Mouse (Mus musculus): ENCODE data around the gene Gm12216.

The Gm12216 gene

GRCm38 (mm10) chr11:53796409-53797151 lies 62.5 kb downstream of the Gm12216 start:
- no peak for DNase-seq (ENCODE audit: low spot score in 2 of 2)

GRCm38 (mm10) chr11:53795813-53796212 lies 63.2 kb downstream of the Gm12216 start:
- DNase-seq (ENCODE audit: low spot score in 2 of 2), result no peak

GRCm38 (mm10) chr11:53794671-53795557 lies 64.1 kb downstream of the Gm12216 start:
- DNase-seq (ENCODE audit: low spot score in 2 of 2), result peak; percentile 69 to 71

GRCm38 (mm10) chr11:53794015-53794414 lies 65.0 kb downstream of the Gm12216 start:
- DNase-seq (ENCODE audit: low spot score in 2 of 2), result peak in 1 of 2 experiments; percentile 35

- no peak for DNase-seq (ENCODE audit: low spot score in 2 of 2)
Observed at GRCm38 (mm10) chr11:53792986-53793385, 66.1 kb downstream of the Gm12216 start.

GRCm38 (mm10) chr11:53789277-53789676 lies 69.8 kb downstream of the Gm12216 start:
- no peak for DNase-seq (ENCODE audit: low spot score in 2 of 2)

- DNase-seq (ENCODE audit: low spot score in 2 of 2), result no peak
Observed at GRCm38 (mm10) chr11:53788196-53788595, 70.9 kb downstream of the Gm12216 start.

- no peak for DNase-seq (ENCODE audit: low spot score in 2 of 2)
Observed at GRCm38 (mm10) chr11:53786058-53787031, 72.7 kb downstream of the Gm12216 start.

GRCm38 (mm10) chr11:53785311-53785936 lies 73.6 kb downstream of the Gm12216 start:
- no peak for DNase-seq (ENCODE audit: low spot score in 2 of 2)

- no peak for DNase-seq (ENCODE audit: low spot score in 2 of 2)
Observed at GRCm38 (mm10) chr11:53783288-53783687, 75.8 kb downstream of the Gm12216 start.

- no peak for DNase-seq (ENCODE audit: low spot score in 2 of 2)
Observed at GRCm38 (mm10) chr11:53781964-53782363, 77.1 kb downstream of the Gm12216 start.

- DNase-seq (ENCODE audit: low spot score in 2 of 2), result no peak
Observed at GRCm38 (mm10) chr11:53781201-53781775, 77.8 kb downstream of the Gm12216 start.

- no peak for DNase-seq (ENCODE audit: low spot score in 2 of 2)
Observed at GRCm38 (mm10) chr11:53780262-53780661, 78.8 kb downstream of the Gm12216 start.

GRCm38 (mm10) chr11:53779808-53780207 lies 79.2 kb downstream of the Gm12216 start:
- no peak for DNase-seq (ENCODE audit: low spot score in 2 of 2)

GRCm38 (mm10) chr11:53778455-53778854 lies 80.6 kb downstream of the Gm12216 start:
- no peak for DNase-seq (ENCODE audit: low spot score in 2 of 2)

GRCm38 (mm10) chr11:53777736-53778135 lies 81.3 kb downstream of the Gm12216 start:
- DNase-seq (ENCODE audit: low spot score in 2 of 2), result no peak

- DNase-seq (ENCODE audit: low spot score in 2 of 2), result no peak
Observed at GRCm38 (mm10) chr11:53774659-53775255, 84.3 kb downstream of the Gm12216 start.

GRCm38 (mm10) chr11:53773641-53774360 lies 85.3 kb downstream of the Gm12216 start:
- no peak for DNase-seq (ENCODE audit: low spot score in 2 of 2)

- DNase-seq (ENCODE audit: low spot score in 2 of 2), result no peak
Observed at GRCm38 (mm10) chr11:53773087-53773486, 86.0 kb downstream of the Gm12216 start, which contains the start of gene Gm17334. Gene Gm17334 (minus strand): TSS chr11:53773187.

GRCm38 (mm10) chr11:53772536-53772935 lies 86.5 kb downstream of the Gm12216 start:
- no peak for DNase-seq (ENCODE audit: low spot score in 2 of 2)

Measured in thymus, postnatal 10 days (tissue).